Mouse (Mus musculus) layer of hippocampus, adult 9-11 months (tissue): ENCODE measurements around the gene Pkhd1.
"Not testable (repeated sequence)": the region's sequence is repeated elsewhere in the genome, so short reads cannot be mapped to it uniquely, and the experiment has no call there.

Experiments
- DNase-seq: peaks from one replicate; pipeline ENCODE4 v3.0.0; 2022

Pkhd1 gene

GRCm38 (mm10) chr1:20481843-20482242, 136.0 kb downstream of the Pkhd1 start:
- DNase-seq: no peak

- DNase-seq: no peak
These were observed 139.2 kb downstream of the Pkhd1 start for GRCm38 (mm10) chr1:20478695-20479094.

GRCm38 (mm10) chr1:20478266-20478659, 139.6 kb downstream of the Pkhd1 start:
- DNase-seq: no peak

- no peak for DNase-seq
These were observed 140.2 kb downstream of the Pkhd1 start for GRCm38 (mm10) chr1:20477561-20478265.

- no peak for DNase-seq
These were observed 147.1 kb downstream of the Pkhd1 start for GRCm38 (mm10) chr1:20470770-20471169.

GRCm38 (mm10) chr1:20470317-20470716, 147.5 kb downstream of the Pkhd1 start:
- no peak for DNase-seq

GRCm38 (mm10) chr1:20466481-20466880, 151.4 kb downstream of the Pkhd1 start:
- no peak for DNase-seq

- no peak for DNase-seq
These were observed 163.2 kb downstream of the Pkhd1 start for GRCm38 (mm10) chr1:20454621-20455020.

GRCm38 (mm10) chr1:20450074-20450473, 167.8 kb downstream of the Pkhd1 start:
- DNase-seq: peak; percentile 13

GRCm38 (mm10) chr1:20432026-20432425, 185.8 kb downstream of the Pkhd1 start:
- DNase-seq: not testable (repeated sequence)

GRCm38 (mm10) chr1:20429056-20429394, 188.8 kb downstream of the Pkhd1 start:
- DNase-seq: no peak

GRCm38 (mm10) chr1:20428370-20429055, 189.4 kb downstream of the Pkhd1 start:
- no peak for DNase-seq

GRCm38 (mm10) chr1:20409411-20409967, 208.4 kb downstream of the Pkhd1 start:
- DNase-seq: no peak

- DNase-seq: no peak
These were observed 219.5 kb downstream of the Pkhd1 start for GRCm38 (mm10) chr1:20398319-20398718.

GRCm38 (mm10) chr1:20364437-20364836, 253.4 kb downstream of the Pkhd1 start:
- no peak for DNase-seq

GRCm38 (mm10) chr1:20344651-20345050, 273.2 kb downstream of the Pkhd1 start:
- no peak for DNase-seq

GRCm38 (mm10) chr1:20311485-20311884, 306.4 kb downstream of the Pkhd1 start:
- DNase-seq: peak; percentile 50

- no peak for DNase-seq
These were observed 306.9 kb downstream of the Pkhd1 start for GRCm38 (mm10) chr1:20310925-20311324.

GRCm38 (mm10) chr1:20306116-20306515, 311.7 kb downstream of the Pkhd1 start:
- DNase-seq: no peak

GRCm38 (mm10) chr1:20302943-20303578, 314.8 kb downstream of the Pkhd1 start:
- peak; percentile 52 for DNase-seq

GRCm38 (mm10) chr1:20302187-20302942, 315.5 kb downstream of the Pkhd1 start:
- peak; percentile 5 for DNase-seq

GRCm38 (mm10) chr1:20301631-20302030, 316.2 kb downstream of the Pkhd1 start:
- DNase-seq: peak; percentile 69

GRCm38 (mm10) chr1:20288696-20289095, 329.2 kb downstream of the Pkhd1 start:
- DNase-seq: no peak
